In genomic region chr16:52029001-52029400, GRCm38 (mm10) we compare ENCODE assay signal across 26 mouse cellular contexts. TPM values are rescaled to one million over a fixed set of nuclear protein-coding genes. Genes with fewer than 3 reads are reported as not detected.
DNase-seq lines count a peak whose midpoint lies in the region; ATAC-seq lines count a peak whose summit lies in the region.
"Had no signal": no experiment of that assay in that cellular context is flagged by ENCODE, and none has a peak within 500 bp of the region (broad histone marks: within the 10 kb centered on the region; RNA-seq: fewer than 3 reads in every experiment).

No protein-coding gene starts in this region.

- WGBS in midbrain, embryonic 11.5 days, result 88% methylated on average over 3 of the region's 3 CpGs
- WGBS in midbrain, embryonic 10.5 days, result 82% methylated on average over 3 of the region's 3 CpGs
- WGBS in forebrain, embryonic 12.5 days, result 84% methylated on average over 3 of the region's 3 CpGs

- no peak overlapping the region for H3K9ac ChIP-seq in midbrain, embryonic 11.5 days (ENCODE audit: low read length)
- H3K9ac ChIP-seq in forebrain, embryonic 12.5 days, result no peak overlapping the region
- H3K9ac ChIP-seq: embryonic facial prominence, embryonic 12.5 days; forebrain, postnatal 0 days; heart, embryonic 15.5 days; intestine, embryonic 15.5 days; limb, embryonic 13.5 days; lung, embryonic 15.5 days; midbrain, embryonic 15.5 days; neural tube, embryonic 13.5 days had no signal

- ATAC-seq in midbrain, embryonic 11.5 days (ENCODE audit: low FRiP score), result no peak
- no peak for ATAC-seq in forebrain, embryonic 12.5 days (ENCODE audit: low FRiP score)
- ATAC-seq: forebrain, postnatal 0 days; hindbrain, embryonic 16.5 days; intestine, embryonic 15.5 days; midbrain, embryonic 15.5 days had no signal

- no peak overlapping the region for H3K4me3 ChIP-seq in midbrain, embryonic 11.5 days (ENCODE audit: low read depth, low read length)
- H3K4me3 ChIP-seq in midbrain, embryonic 10.5 days, result no peak overlapping the region
- H3K4me3 ChIP-seq in forebrain, embryonic 12.5 days (replicated peaks), result no peak overlapping the region
- H3K4me3 ChIP-seq: embryonic facial prominence, embryonic 12.5 days; heart, embryonic 10.5 days; heart, embryonic 15.5 days; intestine, embryonic 15.5 days; limb, embryonic 13.5 days; lung, embryonic 15.5 days; midbrain, embryonic 15.5 days; neural tube, embryonic 13.5 days had no signal

- H3K27me3 ChIP-seq in midbrain, embryonic 11.5 days (ENCODE audit: control insufficient read depth, insufficient read depth, low read length), result no peaks in the 10 kb centered on the region
- no peaks in the 10 kb centered on the region for H3K27me3 ChIP-seq in midbrain, embryonic 10.5 days (ENCODE audit: low read depth, poor library complexity, severe bottlenecking)
- no peaks in the 10 kb centered on the region for H3K27me3 ChIP-seq in forebrain, embryonic 12.5 days
- H3K27me3 ChIP-seq: CH12.LX; embryonic facial prominence, embryonic 12.5 days; heart, embryonic 15.5 days; intestine, embryonic 15.5 days; limb, embryonic 13.5 days; lung, embryonic 15.5 days; midbrain, embryonic 15.5 days; neural tube, embryonic 13.5 days had no signal

- H3K36me3 ChIP-seq in midbrain, embryonic 11.5 days (ENCODE audit: control insufficient read depth, insufficient read depth, low read length), result no peaks in the 10 kb centered on the region
- peaks cover 3% of the 10 kb centered on the region for H3K36me3 ChIP-seq in midbrain, embryonic 10.5 days
- peaks cover under 1% of the 10 kb centered on the region; the same call in 1 of the 2 replicates for H3K36me3 ChIP-seq in forebrain, embryonic 12.5 days (replicated peaks)
- H3K36me3 ChIP-seq: embryonic facial prominence, embryonic 12.5 days; heart, embryonic 15.5 days; intestine, embryonic 15.5 days; lung, embryonic 15.5 days; midbrain, embryonic 15.5 days had no signal

- no peak overlapping the region for H3K4me2 ChIP-seq in midbrain, embryonic 11.5 days
- H3K4me2 ChIP-seq in forebrain, embryonic 12.5 days, result no peak overlapping the region
- H3K4me2 ChIP-seq: embryonic facial prominence, embryonic 12.5 days; heart, embryonic 15.5 days; intestine, embryonic 15.5 days; limb, embryonic 13.5 days; liver, embryonic 11.5 days; lung, embryonic 15.5 days; midbrain, embryonic 15.5 days; neural tube, embryonic 13.5 days had no signal

- H3K9me3 ChIP-seq in midbrain, embryonic 11.5 days (ENCODE audit: control insufficient read depth, low read length), result no peaks in the 10 kb centered on the region
- H3K9me3 ChIP-seq in midbrain, embryonic 10.5 days (replicated peaks), result no peaks in the 10 kb centered on the region
- H3K9me3 ChIP-seq in forebrain, embryonic 12.5 days, result no peaks in the 10 kb centered on the region
- H3K9me3 ChIP-seq: embryonic facial prominence, embryonic 12.5 days; heart, embryonic 10.5 days; heart, embryonic 15.5 days; intestine, embryonic 15.5 days; limb, embryonic 13.5 days; lung, embryonic 15.5 days; midbrain, embryonic 15.5 days; neural tube, embryonic 13.5 days had no signal

- H3K27ac ChIP-seq in midbrain, embryonic 11.5 days (ENCODE audit: low read depth, low read length), result no peak overlapping the region
- H3K27ac ChIP-seq in midbrain, embryonic 10.5 days (replicated peaks), result no peak overlapping the region
- no peak overlapping the region for H3K27ac ChIP-seq in forebrain, embryonic 12.5 days
- H3K27ac ChIP-seq: embryonic facial prominence, embryonic 12.5 days; heart, embryonic 10.5 days; heart, embryonic 15.5 days; intestine, embryonic 15.5 days; limb, embryonic 13.5 days; lung, embryonic 15.5 days; macrophage; midbrain, embryonic 15.5 days; neural tube, embryonic 13.5 days had no signal

- DNase-seq in midbrain, embryonic 11.5 days (ENCODE audit: low spot score, missing footprints), result peak; percentile 45
- no peak for DNase-seq in midbrain, embryonic 10.5 days (ENCODE audit: low spot score)
- peak; percentile 36 for DNase-seq in brain, adult 2 months (ENCODE audit: low read depth, low spot score)
- DNase-seq in layer of hippocampus, adult 9-10 months (ENCODE audit: low spot score), result peak; percentile 45
- no peak for DNase-seq in kidney, postnatal 14 days
- DNase-seq: adrenal gland, postnatal 10 days; cerebellum, adult 11 months; cerebellum, adult 9-11 months; embryo, embryonic 11 days; forebrain, postnatal 0 days; kidney, adult 2 months; kidney, postnatal 4 days; thymus, postnatal 4 days had no signal

- peaks cover 12% of the 10 kb centered on the region; the same call in 1 of the 2 replicates for H3K4me1 ChIP-seq in midbrain, embryonic 11.5 days (ENCODE audit: control insufficient read depth, insufficient read depth, low read length)
- peaks cover 19% of the 10 kb centered on the region for H3K4me1 ChIP-seq in midbrain, embryonic 10.5 days
- H3K4me1 ChIP-seq in forebrain, embryonic 12.5 days, result peaks cover 20% of the 10 kb centered on the region
- H3K4me1 ChIP-seq: heart, embryonic 10.5 days had no signal

RNA-seq across cellular contexts. Expression of gene Cblb, which starts 2.0 kb away (rescaled TPM):
- 38.6 and 46.5 TPM in 2 replicates for polyA plus RNA-seq in midbrain, embryonic 11.5 days (2014; fragmentation: Nextera tagmentation; extraction: Ambion mirVana)
- polyA plus RNA-seq in midbrain, embryonic 10.5 days (2016; fragmentation: Nextera tagmentation; extraction: Ambion mirVana), result 28.3 and 33.5 TPM in 2 replicates
- 29.0 and 31.6 TPM in 2 replicates for polyA plus RNA-seq in forebrain, embryonic 12.5 days (2016; fragmentation: Nextera tagmentation; extraction: Ambion mirVana)

Comparison
In these comparisons a context has a peak if more than half of its experiments do, and no peak if none do; other contexts are left out.
1. DNase-seq: peak in midbrain, embryonic 11.5 days (single experiment), brain, adult 2 months (single experiment) and layer of hippocampus, adult 9-10 months (single experiment); none in midbrain, embryonic 10.5 days (single experiment) and kidney, postnatal 14 days (single experiment).